Mouse (Mus musculus) cortical plate, adult 2 months (tissue): ENCODE results near the gene Klhl29.

Experiments
- CTCF ChIP-seq: fragments of 200-500 bp; IDR thresholded peaks from 2 replicates; pipeline ENCODE4 v1.5.1; 2011; ENCODE audit warnings: mild to moderate bottlenecking, control low read depth, low read length; ENCODE audit not compliant: insufficient read depth; ENCODE audit errors: extremely low read depth
- POLR2A ChIP-seq: fragments of 200-500 bp; IDR thresholded peaks from 2 replicates; pipeline ENCODE4 v1.6.1; 2011; ENCODE audit warnings: mild to moderate bottlenecking, low read length, control low read depth; ENCODE audit not compliant: insufficient read depth; ENCODE audit errors: extremely low read depth

- TF ChIP-seq POLR2A (no peak), CTCF (peak; percentile 82)
These were observed 35.1 kb upstream of the Klhl29 start for GRCm38 (mm10) chr12:5410391-5411115.
